Mouse (Mus musculus) heart, postnatal 25 days (tissue): ENCODE results near the gene Bdh1. TPM values are rescaled to one million over a fixed set of nuclear protein-coding genes. Genes with fewer than 3 reads are reported as not detected.

ENCODE experiments used
- DNase-seq: peaks from one replicate; pipeline ENCODE4 v3.0.0; 2022; ENCODE audit warnings: low spot score
- intact Hi-C: fragments of 180-260 bp; cut with DNase I; formaldehyde crosslinking; loops from one replicate; pipeline ENCODE4 v1.15.1; 2025
- total RNA-seq, 2 experiments: library from RNA; stranded (reverse); gene quantifications; 2 replicates each; pipeline ENCODE4 v1.2.3; 2021

Gene Bdh1
- total RNA-seq, 2 experiments from 2014 or later, result 7.0 to 7.6 TPM

DNA sequence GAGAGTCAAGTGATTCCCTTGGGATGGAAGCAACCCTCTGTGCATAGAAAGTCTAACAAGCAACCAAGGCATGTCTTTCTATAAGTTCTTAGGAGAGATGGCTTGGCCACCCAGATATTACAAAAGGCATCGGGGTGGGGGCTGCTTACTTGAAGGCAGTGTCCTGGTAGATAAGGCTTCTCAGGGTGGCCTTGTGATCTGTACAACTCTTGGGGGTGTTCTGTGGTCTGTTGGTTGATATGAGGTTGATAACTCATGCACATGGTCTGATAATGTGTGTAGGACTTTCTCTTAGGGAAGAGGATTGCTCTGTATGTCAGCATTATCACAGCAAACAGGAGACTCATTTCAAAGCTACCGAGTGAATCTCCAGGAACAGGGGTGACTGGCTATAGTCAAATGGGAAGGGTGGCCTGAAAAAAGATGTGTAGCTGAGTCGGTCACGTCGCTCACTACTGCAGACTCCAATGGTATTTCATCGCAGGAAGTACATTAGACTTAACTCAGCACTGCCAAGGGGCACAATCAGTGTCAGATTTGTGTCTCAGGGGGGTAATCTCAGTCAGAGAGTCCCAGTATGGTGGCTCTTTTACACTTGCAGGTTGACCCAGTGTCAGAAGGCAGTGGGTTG, 4.5 kb downstream of the Bdh1 start:
- intact Hi-C loops, result no loop called here
- no peak for DNase-seq

DNA sequence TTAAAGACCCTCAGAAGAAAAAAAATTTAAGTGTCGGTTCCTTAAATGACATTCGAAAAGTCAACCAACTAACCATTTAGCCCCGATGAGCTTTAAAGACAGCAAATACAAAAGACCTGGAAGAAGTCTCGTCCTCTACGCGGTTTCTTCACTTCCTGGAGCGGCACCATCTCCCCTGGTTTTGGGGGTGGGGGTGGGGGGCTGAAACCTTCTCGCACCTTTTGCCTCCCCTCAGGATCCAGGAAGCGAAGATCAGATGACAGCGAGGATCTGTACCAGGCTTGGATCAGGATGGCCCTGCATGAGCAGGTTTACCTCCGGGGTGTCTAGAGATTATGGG, 6.2 kb downstream of the Bdh1 start:
- DNase-seq, result no peak

DNA sequence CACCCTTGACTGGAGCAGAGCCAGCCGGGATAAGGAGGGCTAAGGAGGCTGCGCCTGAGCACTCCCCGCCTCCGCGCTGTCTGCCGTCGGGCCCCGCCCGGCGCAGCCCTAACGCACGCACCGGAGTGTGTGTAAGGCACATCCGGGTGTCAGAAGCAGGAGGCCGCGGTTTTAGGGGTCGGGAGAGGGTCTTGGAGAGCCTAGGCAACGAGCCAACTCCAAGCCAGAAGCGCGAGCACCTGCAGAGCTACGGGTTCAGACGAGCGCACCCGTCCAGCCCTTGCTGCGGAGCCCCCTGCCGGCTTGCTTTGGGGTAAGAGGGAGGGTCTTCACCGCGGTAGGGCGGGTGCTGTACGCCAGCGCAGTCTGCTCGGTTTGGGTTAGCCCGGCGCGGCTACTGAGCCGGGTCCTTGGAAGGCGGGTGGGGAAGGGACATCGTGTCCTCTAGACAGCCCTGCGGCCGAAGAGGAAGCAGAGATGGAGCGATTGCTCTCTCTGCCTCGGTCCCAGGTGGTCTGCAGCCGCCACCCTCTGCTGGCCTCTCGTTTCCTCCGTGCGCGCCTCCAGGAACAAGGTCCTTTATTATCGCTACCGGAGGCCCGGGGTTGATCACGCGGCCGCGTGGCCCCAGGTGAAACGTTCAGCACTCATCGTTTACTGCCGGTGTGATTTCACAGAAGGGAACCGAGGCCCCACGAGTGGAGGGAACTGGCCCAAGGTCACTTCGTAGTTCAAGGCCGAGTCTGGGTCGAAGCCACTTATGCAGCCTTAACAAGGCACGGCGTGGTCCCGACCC, 6.8 kb downstream of the Bdh1 start:
- DNase-seq, result no peak
- intact Hi-C loops, result no loop called here

More for the DNA sequence above, 6.2 kb downstream of the Bdh1 start:
- intact Hi-C loops, result no loop called here

DNA sequence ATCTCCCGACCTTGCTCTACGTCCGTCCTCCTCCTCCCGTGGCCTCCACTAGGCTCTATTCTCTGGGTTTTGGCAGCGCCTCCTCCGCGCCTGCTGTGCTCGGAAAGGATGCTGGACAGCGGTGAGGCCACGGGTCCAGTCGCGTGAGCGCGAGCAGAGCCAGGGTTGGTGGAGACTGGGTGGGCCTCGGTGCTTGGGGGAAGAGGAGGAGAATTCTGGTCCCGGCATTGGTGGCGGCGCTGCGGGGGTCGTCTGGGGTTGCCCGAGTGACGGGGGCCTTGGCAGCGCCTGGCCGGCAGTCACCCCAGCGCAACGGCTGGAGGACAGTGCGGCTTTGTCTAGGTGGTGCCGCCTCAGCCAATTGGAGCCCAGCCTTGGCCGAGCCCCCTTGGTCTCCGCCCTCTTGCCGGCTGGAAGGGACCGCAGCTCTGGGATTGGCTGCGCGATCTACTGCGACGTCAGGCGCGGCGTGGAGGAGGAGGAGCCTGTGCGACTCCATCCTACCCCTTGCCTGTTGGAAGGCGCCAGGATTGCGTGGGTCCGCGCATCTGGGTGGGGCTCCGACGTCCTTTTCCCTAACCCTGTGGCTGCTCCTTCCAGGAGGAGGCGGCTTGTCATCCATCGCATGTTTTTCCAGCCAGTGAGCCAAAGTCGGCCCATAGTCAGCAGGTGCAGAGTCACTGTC, 7.5 kb downstream of the Bdh1 start:
- peak; percentile 86 for DNase-seq
- intact Hi-C loops, result no loop called here

DNA sequence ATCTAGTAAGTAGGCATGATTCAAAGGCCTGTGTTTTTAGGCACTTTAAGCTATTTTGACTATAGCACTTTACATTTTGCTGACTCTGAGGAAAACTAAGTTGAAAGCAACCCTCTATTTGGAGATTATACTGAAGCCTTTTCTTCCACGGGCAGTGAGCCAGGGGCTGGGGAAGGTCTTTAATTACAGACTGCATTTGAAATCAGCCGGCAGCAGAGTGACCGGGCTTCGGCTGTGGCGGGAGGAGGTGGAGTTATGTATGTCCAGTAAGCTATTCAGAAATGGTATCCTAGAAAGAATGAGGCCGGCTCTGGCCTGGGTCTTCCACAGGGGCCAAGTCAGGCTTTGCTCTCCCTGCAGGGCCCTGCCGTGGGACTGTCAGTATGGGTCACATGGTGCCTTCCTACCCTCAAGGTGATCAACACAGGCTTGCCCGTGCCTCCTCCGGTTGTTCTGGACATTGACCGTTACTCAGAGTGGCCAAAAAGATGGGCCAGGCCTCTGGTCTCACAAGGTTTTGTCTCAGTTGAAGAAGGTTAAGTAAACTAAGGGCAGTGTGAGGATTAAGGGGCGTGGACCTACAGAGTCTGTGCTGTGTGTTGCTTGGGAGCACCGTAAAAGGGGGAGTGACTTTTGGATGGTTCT, 11.5 kb downstream of the Bdh1 start:
- no peak for DNase-seq
- intact Hi-C loops, result no loop called here

GRCm38 (mm10) chr16:31435146-31435545, 13.1 kb downstream of the Bdh1 start:
- DNase-seq, result no peak

GRCm38 (mm10) chr16:31436085-31436484, 14.0 kb downstream of the Bdh1 start:
- intact Hi-C loops, result no loop called here
- DNase-seq, result no peak

More at GRCm38 (mm10) chr16:31435146-31435545, 13.1 kb downstream of the Bdh1 start:
- intact Hi-C loops, result no loop called here

- DNase-seq, result no peak
- intact Hi-C loops, result no loop called here
Observed at GRCm38 (mm10) chr16:31437358-31437757, 15.3 kb downstream of the Bdh1 start.

DNA sequence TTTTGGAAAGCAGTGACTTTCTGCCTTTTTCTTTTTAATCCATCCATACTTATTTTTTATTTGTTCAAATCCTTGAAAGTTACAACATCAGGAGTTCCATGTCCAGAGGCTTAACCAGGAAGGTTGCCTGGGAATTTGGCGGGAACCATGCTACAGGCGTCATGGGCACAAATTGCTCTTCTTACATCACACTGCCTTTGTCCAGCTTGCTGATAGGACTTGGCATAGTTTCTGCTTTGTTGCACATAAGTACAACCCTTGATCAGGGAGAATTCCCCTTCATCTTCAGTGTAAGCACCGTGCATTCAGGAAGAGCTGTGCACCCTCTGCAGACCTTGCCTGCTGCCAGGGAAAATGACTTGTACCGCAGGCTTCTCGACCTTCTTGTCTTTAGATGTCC, 17.4 kb downstream of the Bdh1 start:
- DNase-seq, result no peak
- intact Hi-C loops, result no loop called here

DNA sequence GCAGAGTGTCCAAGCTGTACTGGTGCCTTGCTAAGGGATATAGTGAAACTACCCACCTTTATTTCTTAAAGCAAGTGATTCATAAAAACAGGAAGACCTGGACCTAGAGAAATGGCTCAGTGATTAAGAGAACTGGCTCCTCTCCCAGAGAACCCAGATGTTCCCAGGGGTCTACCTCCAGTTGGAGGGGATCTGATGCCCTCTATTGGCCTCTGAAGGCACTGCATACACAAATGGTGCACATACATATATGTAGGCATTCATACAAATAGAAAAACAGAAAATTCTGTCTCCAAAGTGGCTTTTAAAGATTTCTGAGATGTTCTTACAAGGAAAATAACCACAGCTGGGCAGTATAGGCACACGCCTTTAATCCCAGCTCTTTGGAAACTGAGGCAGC, 18.0 kb downstream of the Bdh1 start:
- intact Hi-C loops, result no loop called here
- DNase-seq, result no peak

DNA sequence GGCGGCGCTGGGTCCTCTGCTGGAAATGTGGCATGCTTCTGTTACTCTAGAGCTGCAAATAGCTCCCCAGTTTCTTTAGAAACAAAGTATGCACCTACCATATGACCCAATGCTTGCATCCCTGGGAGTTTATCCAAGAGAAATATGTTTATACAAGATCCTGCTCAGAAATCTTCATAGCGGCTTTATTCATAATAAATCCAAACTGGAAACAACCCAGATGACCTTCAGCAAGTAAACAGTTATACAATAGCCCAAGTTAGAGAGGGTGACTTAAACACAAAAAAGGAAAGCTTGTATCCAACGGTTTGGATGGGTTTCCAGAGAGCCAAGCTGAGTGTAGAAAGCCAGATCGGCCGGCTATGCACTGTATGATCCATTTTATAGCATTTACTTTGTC, 22.4 kb downstream of the Bdh1 start:
- intact Hi-C loops, result no loop called here
- DNase-seq, result no peak

DNA sequence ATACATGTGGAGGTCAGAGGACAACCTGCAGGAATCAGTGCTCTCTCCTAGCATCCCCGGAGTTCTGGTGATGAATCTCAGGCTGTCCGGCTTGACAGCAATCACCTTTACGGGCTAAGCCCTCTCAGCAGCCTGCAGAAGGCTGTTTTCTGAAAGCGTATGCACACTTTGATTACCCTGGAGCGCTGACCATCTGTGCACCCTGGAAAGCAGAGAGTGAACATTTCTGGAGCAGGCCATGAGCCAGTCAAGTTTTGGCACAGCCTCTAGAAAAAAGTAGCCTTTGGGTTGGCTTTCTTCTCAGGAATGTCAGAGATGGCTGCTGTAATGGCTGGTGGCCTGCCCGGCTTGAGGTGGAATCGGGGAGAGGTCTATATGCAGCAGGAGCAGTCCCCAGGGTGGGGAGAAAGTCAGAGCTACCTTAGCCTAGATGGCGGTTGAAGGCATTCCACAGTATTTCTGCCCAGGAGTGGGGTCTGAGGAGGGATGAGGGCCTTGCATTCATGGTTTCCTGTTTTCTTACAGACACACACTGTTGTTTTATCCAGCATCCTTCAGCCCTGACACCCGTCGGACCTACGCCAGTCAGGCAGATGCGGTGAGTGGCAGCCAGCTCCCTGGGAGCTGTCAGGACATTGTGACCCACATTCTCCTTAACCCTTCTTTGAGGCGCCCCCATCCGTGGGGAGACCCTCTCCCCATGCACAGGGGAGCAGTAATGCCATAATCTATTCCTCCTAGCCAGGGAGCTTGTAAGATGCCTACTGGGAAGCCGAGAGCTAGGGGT, 24.2 kb downstream of the Bdh1 start:
- no peak for DNase-seq
- intact Hi-C loops, result no loop called here

DNA sequence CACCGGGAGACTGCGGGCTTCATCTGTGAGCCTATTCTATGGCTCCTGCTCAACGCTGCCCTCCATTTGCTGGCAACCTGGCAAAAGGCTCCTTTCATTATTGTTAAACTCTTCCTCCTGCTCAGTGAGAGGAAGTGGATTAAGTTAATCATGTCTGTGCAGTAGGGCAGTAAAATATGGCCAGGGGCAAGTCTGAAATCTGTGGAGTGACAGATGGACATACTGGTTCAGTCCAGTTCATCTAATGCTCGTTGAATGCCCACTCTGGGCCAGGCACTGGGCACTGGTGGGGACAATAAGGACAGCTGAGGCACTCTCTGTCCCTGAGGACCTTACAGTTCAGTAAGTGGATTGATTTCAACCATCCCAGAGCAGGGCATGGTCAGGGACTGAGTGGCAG, 27.9 kb downstream of the Bdh1 start:
- intact Hi-C loops, result no loop called here
- DNase-seq, result no peak

DNA sequence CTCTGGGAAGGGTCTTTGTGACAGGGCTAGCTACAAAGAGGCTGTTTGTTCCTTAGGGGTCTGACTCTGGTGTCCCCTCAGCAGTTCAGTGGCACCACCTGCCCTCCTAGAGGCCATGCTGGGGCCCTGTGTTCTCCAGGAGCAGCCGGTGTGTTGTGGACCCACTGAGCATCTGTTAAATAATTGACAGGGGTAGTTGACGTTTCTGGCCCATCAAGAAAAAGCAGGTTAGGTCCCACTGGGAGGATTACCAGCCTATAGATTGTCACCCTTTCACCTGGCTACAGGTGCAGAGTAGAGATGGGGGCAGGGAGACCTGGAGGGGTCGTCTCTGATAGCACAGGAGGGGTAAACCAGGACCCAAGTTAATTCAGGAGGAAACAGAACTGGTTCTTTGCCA, 29.2 kb downstream of the Bdh1 start:
- intact Hi-C loops, result no loop called here
- DNase-seq, result no peak

DNA sequence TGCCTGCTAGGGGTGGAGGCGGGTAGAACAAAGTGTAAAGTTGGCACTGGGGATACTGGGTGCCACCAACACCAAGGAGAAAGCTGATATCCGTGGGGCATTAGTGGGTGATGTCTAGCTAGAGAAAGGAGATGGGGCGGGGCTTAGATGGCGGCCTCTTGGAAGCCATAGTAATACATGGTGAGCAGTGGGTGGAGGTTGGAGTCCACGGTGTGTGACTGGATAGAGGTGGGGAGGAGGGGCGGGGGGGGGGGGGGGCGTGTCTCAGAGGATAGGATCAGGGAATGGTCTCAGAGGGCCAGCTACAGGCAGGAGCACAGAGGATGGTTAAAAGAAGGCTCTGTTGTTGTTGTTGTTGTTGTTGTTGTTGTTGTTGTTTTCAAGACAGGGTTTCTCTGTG, 30.4 kb downstream of the Bdh1 start:
- intact Hi-C loops, result no loop called here
- no peak for DNase-seq

GRCm38 (mm10) chr16:31454013-31454412, 31.9 kb downstream of the Bdh1 start:
- no peak for DNase-seq
- intact Hi-C loops, result no loop called here

- intact Hi-C loops, result loop anchor here (5.0 kb wide), 1 partner anchor 462 kb away; no protein-coding TSS in a partner anchor
- DNase-seq, result no peak
Observed at GRCm38 (mm10) chr16:31455276-31456045, 33.4 kb downstream of the Bdh1 start.

DNA sequence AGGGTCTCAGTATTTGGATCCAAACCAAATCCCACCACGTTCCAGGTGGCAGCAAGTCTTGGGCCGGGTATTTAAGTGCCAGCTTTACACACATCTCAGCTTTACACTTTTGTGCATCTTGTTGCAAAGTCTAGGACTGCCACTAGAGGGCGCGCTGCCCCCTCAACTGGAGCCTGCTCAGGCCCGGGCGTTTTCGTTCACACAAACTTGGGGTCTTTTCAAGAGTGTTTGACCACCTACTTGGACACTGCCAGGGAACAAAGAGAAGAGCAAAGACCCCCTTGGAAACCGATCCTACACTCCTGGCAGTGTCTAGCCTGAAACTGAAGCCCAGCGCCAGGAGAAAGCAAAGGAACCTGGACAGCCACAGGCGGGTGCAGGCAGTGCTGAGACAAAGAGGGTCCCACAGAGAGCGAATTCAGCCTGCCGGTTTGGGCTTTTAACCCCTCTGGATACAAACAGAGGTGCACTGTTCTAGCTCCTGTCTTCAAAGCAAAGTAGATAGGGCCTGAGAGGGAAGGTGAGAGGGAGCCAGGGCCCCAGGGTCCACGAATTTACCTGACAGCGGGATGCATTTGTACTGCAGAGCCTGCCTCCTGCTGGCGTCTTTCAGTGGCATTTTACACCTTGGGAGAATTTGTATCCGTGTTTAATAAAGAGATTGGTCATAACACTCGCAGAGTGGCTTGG, 36.3 kb downstream of the Bdh1 start:
- no peak for DNase-seq
- intact Hi-C loops, result loop anchor here (1.0 to 5.0 kb wide), 3 partner anchors 247 to 459 kb away; no protein-coding TSS in a partner anchor
